Mouse (Mus musculus): ENCODE data around the gene Fam227b. TPM values are rescaled to one million over a fixed set of nuclear protein-coding genes. Genes with fewer than 3 reads are reported as not detected.
A peak's percentile ranks its signal among the peaks of the same experiment; 100 is the strongest.

Gene Fam227b
- polyA plus RNA-seq, 1 experiment from 2014 or later = not detected

DNA sequence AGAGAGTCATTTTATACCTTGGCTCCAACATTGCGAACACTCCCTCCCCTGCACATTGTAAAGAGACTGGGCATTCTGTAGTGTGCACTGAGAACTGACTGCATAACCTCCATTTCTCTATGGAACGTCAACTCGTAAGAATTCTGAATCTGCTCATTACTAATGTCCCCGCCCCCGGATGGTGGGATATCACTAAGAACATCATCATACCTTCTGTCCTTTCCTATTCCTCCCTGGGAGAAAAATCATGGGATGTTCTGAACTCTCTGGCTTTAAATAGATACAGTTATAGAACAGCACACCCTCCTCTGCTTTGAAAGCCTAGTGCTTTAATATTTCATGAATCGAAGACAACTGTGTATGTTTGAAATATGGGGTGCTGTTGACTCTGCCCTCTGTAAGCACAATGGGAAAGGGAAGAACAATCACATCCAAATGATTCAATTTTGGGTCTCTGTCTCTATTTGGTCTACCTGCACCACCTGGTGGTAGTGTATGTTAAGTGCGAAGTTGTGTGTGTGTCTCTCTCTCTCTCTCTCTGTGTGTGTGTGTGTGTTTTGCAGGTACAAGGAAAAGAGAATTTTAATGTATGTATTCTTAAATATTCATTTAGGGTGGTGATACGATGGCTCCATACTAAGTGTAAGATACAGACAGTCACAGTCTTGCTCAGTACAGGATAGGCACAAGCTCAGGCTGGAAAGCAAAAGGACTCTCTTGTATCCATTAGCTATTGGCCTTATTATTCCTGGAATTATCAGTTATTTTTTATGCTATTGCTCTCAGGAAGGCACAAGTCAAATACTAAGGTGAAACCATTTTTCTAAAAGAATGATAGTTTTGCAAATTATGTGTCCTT lies 118.5 kb downstream of the Fam227b start:
- WGBS (ENCODE audit: insufficient replicate concordance) = 61% methylated on average over 8 of the region's 8 CpGs
- no peaks in the 10 kb centered on the region for H3K36me3 ChIP-seq
- ATAC-seq = no peak
- no peak overlapping the region for H3K27ac ChIP-seq
- H3K4me2 ChIP-seq = no peak overlapping the region
- H3K9me3 ChIP-seq (replicated peaks) = no peaks in the 10 kb centered on the region
- H3K9ac ChIP-seq = no peak overlapping the region
- H3K4me1 ChIP-seq = no peaks in the 10 kb centered on the region
- H3K27me3 ChIP-seq (replicated peaks) = no peaks in the 10 kb centered on the region; the same call in 1 of the 2 replicates
- H3K4me3 ChIP-seq = no peak overlapping the region

DNA sequence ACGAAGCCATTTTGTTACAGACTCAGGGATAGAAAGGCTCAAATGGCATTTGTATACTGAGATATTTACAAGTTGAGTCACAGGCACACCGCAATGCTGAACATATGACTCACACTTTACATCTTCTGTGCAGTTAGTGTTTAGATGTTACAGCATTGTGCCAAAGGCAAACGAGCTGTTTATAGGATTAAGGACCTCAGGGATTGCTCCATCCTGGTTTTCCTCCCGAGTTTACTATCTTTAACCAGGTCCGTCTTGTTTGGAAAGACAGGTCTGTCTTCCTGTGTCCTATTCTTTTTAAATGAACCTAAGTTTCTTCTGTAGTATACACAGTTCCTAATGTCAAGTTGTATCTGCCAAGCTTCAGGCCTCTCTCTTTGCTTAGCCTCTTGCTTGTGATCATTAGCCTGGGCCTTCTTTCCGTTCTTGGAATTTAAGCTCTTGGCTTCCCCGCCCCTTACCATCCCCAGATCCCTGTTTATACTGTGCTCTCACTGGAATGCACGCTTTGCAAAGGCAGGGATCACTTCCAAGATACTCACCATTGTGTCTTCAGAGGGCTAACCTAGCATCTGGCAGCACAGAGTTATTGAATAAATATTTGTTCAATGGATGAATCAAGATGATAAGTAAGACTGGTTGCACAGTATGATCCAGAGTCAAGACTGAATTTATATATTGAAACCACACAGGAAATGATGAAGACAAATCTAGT lies 120.5 kb downstream of the Fam227b start:
- Histone ChIP-seq H3K36me3 (no peaks in the 10 kb centered on the region), H3K27me3 (replicated peaks) (no peaks in the 10 kb centered on the region), H3K4me2 (no peak overlapping the region), H3K4me1 (no peaks in the 10 kb centered on the region), H3K9me3 (replicated peaks) (no peaks in the 10 kb centered on the region), H3K27ac (no peak overlapping the region), H3K9ac (no peak overlapping the region), H3K4me3 (no peak overlapping the region)
- WGBS (ENCODE audit: insufficient replicate concordance) = 49% methylated on average over 8 of the region's 8 CpGs
- ATAC-seq = no peak

DNA sequence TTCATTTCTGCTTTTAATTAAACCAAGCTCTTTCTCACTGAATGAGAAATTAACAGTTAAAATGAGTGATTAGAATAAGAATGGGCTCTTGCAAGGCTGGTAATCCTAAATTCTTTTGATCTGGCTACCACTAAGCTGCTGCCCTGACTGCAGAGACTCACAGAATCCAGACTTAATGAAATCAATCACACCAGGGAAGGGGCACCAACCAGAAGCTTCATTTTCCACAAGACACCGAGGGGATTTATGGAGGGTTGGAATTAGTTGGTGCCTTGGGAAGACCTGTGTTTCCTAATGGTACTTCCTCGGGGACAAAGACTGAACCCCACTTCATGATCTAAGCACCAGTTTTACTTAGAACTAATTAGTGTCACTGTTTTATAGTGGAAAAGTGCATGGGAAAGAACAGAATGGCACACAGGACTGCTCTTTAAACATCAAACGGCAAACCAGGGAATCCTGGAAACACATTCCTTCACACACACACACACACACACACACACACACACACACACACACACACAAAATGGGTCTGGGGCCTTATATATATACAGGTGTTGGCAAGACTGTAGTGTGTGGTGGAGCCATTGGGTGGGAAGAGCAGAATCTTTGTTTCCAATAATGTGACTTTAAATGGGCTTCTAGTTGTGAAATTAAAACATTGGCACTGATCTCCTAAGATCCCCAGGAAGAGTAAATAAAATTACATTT lies 135.9 kb downstream of the Fam227b start:
- H3K4me2 ChIP-seq = no peak overlapping the region
- no peak overlapping the region for H3K27ac ChIP-seq
- H3K4me1 ChIP-seq = no peaks in the 10 kb centered on the region
- H3K9me3 ChIP-seq (replicated peaks) = no peaks in the 10 kb centered on the region
- no peaks in the 10 kb centered on the region for H3K36me3 ChIP-seq
- H3K4me3 ChIP-seq = no peak overlapping the region
- WGBS (ENCODE audit: insufficient replicate concordance) = 59% methylated on average over 3 of the region's 3 CpGs
- H3K27me3 ChIP-seq (replicated peaks) = no peaks in the 10 kb centered on the region
- no peak for ATAC-seq
- no peak overlapping the region for H3K9ac ChIP-seq

DNA sequence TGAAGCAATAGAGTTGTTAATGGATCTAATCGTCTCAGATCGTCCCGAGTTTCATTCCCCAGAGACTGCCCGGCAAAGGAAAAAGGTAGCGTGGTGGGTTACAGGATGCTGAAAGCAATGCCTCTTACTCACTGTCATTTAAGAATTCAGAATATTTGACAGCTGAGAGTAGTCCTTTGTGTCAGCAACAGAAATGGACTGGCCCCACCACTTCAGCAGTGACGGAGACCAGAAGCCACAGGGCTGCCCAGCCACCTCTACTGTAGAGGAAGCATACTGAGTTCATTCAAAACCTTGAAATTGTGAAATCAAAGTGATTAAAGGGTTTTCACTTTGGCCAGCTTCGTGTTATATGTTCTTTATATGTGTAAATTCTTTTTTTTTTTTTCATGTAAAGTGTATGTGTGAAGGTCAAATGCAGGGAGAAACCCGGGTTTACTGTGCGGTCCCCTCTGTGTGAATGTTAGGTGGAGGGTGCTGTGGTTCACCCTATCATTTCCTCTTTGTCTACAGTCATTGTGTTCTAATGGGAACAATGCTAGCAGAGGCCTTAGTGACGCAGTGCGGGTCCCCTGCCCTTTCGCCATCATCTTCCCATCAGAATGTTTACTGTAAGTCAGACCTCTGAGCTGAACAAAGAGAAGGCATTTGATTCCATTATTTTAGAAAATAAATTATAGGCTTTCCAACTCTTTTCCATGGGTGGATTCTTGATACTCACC lies 136.7 kb downstream of the Fam227b start:
- H3K9ac ChIP-seq = no peak overlapping the region
- H3K9me3 ChIP-seq (replicated peaks) = no peaks in the 10 kb centered on the region
- no peaks in the 10 kb centered on the region for H3K36me3 ChIP-seq
- no peaks in the 10 kb centered on the region for H3K4me1 ChIP-seq
- no peak overlapping the region for H3K27ac ChIP-seq
- H3K27me3 ChIP-seq (replicated peaks) = no peaks in the 10 kb centered on the region
- WGBS (ENCODE audit: insufficient replicate concordance) = 62% methylated on average over 12 of the region's 12 CpGs
- no peak for ATAC-seq
- H3K4me3 ChIP-seq = no peak overlapping the region
- H3K4me2 ChIP-seq = no peak overlapping the region

DNA sequence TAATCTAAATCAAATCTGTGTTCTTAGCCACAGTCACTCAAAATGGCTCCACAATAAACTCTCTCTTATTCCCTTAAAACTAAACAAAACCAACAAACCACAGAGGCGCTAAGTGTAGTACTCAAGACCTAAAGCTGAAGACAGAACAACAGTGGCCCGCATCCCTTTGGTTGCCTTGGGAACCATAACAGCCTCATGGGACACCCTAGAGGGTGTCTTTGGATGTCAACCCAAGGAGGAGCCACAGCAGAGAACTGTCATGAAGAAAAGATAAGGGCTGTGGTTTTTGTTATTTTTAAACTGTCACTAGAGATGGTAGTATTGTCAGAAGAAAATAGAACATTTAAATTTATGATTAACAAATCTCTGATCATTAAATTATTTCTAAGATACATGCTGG lies 145.1 kb downstream of the Fam227b start:
- H3K36me3 ChIP-seq = no peaks in the 10 kb centered on the region
- no peak overlapping the region for H3K4me3 ChIP-seq
- ATAC-seq = no peak
- H3K27me3 ChIP-seq (replicated peaks) = no peaks in the 10 kb centered on the region
- no peaks in the 10 kb centered on the region for H3K9me3 ChIP-seq (replicated peaks)
- H3K9ac ChIP-seq = no peak overlapping the region
- H3K4me1 ChIP-seq = no peaks in the 10 kb centered on the region
- WGBS (ENCODE audit: insufficient replicate concordance) = 60% methylated on average over 2 of the region's 2 CpGs
- H3K27ac ChIP-seq = no peak overlapping the region
- no peak overlapping the region for H3K4me2 ChIP-seq

DNA sequence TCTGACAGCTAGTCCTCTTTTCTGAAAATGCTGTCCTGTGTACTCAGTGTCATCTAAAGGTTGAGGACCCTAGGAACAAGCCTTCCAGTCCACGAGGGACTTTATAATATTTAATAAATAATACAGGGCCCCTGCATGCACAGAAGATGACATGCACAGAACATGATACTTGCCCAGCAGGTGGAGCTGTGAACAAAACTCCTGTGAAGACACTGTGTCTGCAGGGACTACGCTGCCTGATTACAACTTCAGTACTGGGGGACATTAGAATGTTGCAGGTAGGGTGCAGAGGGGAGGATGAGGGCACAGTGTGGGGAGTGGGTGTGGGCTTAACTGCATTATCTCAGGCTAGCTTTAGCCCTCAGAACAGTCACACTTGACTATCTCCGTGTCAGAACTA lies 145.7 kb downstream of the Fam227b start:
- peak; percentile 21; the same call in 1 of the 2 replicates for ATAC-seq

DNA sequence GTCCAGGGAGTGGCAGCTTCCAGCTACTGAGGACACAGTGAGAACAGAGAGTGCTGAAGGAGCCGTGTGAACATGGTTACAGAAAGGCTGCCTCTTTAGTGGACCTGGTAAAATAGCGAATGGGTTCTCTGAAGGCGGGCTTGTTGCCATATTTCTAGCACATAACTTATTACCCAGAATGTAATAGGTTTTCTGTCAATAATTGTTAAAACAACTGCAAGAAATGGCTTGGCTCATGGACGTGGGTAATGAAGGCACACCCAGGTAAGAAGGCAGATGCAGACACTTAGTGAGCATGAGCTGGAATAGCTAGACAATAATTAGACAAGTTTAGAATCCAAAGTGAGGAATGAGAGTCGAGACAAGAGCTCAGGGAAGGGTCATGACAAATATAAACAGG lies 149.5 kb downstream of the Fam227b start:
- Histone ChIP-seq H3K36me3 (no peaks in the 10 kb centered on the region), H3K4me1 (no peaks in the 10 kb centered on the region), H3K4me2 (no peak overlapping the region), H3K27ac (no peak overlapping the region), H3K9me3 (replicated peaks) (no peaks in the 10 kb centered on the region), H3K4me3 (no peak overlapping the region), H3K27me3 (replicated peaks) (no peaks in the 10 kb centered on the region), H3K9ac (no peak overlapping the region)
- 52% methylated on average over 5 of the region's 5 CpGs for WGBS (ENCODE audit: insufficient replicate concordance)
- no peak for ATAC-seq

More for the DNA sequence above, 145.7 kb downstream of the Fam227b start:
- Histone ChIP-seq H3K4me2 (no peak overlapping the region), H3K9me3 (replicated peaks) (no peaks in the 10 kb centered on the region), H3K9ac (no peak overlapping the region), H3K27ac (no peak overlapping the region), H3K4me3 (no peak overlapping the region), H3K36me3 (no peaks in the 10 kb centered on the region), H3K4me1 (no peaks in the 10 kb centered on the region), H3K27me3 (replicated peaks) (no peaks in the 10 kb centered on the region)
- 41% methylated on average over 3 of the region's 3 CpGs for WGBS (ENCODE audit: insufficient replicate concordance)

DNA sequence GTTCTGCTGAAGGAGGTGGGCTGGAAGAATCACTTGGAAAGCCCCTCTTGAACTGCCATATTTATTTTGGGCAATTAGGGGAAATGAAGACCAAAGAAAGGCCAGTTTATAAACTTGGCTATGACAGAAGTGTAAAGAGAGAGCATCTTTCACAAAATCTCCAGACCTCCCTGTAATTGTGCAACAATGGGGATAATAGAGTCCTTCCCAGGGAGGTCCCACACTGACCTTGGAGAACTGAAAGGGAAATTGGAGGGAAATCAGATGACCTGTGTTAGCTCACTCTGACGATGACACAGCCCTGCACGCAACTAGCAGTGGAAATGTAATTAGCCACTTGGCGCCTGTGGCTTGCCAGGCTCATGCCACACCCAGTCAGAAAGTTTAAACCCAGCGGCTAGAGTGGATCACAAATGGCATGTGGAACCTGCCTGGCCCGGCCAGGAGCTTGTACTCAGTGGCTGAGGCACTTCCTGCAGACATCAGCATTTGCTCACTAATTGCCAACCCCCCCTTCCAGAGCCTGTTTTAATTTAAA lies 175.9 kb downstream of the Fam227b start:
- no peak for ATAC-seq
- 63% methylated on average over 5 of the region's 5 CpGs for WGBS (ENCODE audit: insufficient replicate concordance)
- Histone ChIP-seq H3K27me3 (replicated peaks) (no peaks in the 10 kb centered on the region), H3K4me2 (no peak overlapping the region), H3K4me3 (no peak overlapping the region), H3K9ac (no peak overlapping the region), H3K36me3 (no peaks in the 10 kb centered on the region), H3K9me3 (replicated peaks) (no peaks in the 10 kb centered on the region), H3K27ac (no peak overlapping the region), H3K4me1 (no peaks in the 10 kb centered on the region)

DNA sequence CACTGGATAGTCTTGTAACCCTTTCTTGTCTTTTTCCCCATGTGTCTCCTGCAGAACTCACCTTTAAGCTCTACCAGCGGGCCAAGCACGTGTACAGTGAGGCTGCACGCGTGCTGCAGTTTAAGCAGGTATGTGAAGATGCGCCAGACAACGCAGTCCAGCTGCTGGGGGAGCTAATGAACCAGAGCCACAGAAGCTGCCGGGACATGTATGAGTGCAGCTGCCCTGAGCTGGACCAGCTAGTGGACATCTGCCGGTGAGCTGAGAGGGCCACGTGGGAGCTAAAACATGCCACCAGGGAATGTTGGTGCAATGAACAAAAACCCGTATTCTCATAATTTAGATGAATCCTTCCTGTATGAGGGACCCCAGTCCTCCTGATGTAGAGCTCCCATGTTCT lies 176.6 kb downstream of the Fam227b start:
- no peak for ATAC-seq
- WGBS (ENCODE audit: insufficient replicate concordance) = 88% methylated on average over 10 of the region's 10 CpGs
- H3K27ac ChIP-seq = no peak overlapping the region
- H3K27me3 ChIP-seq (replicated peaks) = no peaks in the 10 kb centered on the region
- no peaks in the 10 kb centered on the region for H3K36me3 ChIP-seq
- H3K9me3 ChIP-seq (replicated peaks) = no peaks in the 10 kb centered on the region
- H3K4me3 ChIP-seq = no peak overlapping the region
- no peak overlapping the region for H3K4me2 ChIP-seq
- H3K9ac ChIP-seq = no peak overlapping the region
- H3K4me1 ChIP-seq = no peaks in the 10 kb centered on the region

DNA sequence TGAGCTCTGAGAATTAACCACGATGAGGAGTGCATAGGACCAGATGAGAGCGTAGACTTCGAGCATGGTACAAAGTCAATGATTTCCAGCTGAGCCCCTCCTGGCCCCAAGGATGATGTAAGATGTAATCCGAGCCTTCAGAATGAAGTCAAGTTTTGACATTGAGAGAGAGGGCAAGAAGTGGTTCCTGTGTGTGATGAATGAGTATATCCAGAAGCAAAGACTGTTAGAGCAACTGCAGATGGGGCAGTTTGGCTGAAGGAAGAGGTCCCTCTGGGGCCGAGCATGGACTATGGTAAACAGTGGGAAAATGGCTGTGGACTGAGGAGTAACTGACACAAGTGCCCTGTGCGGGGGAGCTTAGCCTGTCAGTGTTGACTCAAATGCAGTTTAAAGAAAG lies 178.6 kb downstream of the Fam227b start:
- Histone ChIP-seq H3K9ac (no peak overlapping the region), H3K4me3 (no peak overlapping the region), H3K4me2 (no peak overlapping the region), H3K36me3 (no peaks in the 10 kb centered on the region), H3K27ac (no peak overlapping the region), H3K9me3 (replicated peaks) (no peaks in the 10 kb centered on the region), H3K27me3 (replicated peaks) (no peaks in the 10 kb centered on the region), H3K4me1 (no peaks in the 10 kb centered on the region)
- ATAC-seq = no peak
- 66% methylated on average over 6 of the region's 6 CpGs for WGBS (ENCODE audit: insufficient replicate concordance)

DNA sequence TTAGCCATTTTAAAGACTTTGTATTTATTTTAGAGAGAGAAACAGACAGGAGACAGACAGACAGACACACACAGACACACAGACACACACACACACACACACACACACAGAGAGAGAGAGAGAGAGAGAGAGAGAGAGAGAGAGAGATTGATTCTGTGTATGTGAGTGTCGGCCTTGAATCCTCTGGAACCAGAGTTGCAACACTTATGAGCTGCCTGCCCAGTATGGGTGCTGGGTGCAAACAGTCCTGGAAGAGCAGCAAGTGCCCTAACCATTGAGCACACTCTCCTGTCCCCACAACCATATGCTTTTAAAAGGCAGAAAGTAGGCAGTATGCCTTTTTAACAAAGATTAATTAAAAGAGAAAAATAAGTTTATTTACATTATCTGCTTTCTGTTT lies 183.0 kb downstream of the Fam227b start:
- Histone ChIP-seq H3K27me3 (replicated peaks) (no peaks in the 10 kb centered on the region), H3K27ac (no peak overlapping the region), H3K4me2 (no peak overlapping the region), H3K4me1 (no peaks in the 10 kb centered on the region), H3K36me3 (no peaks in the 10 kb centered on the region), H3K4me3 (no peak overlapping the region), H3K9me3 (replicated peaks) (no peaks in the 10 kb centered on the region), H3K9ac (no peak overlapping the region)
- 69% methylated on average over 1 of the region's 1 CpGs for WGBS (ENCODE audit: insufficient replicate concordance)
- no peak for ATAC-seq

All from liver, embryonic 12.5 days (tissue).